Mouse (Mus musculus): ENCODE measurements at regions not wholly inside any gene's neighbourhood (a gene's known extent, or its start where the extent isn't known, plus 50 kb on each side); places are given as distances from the start of the nearest gene placed in this dataset.

DNA sequence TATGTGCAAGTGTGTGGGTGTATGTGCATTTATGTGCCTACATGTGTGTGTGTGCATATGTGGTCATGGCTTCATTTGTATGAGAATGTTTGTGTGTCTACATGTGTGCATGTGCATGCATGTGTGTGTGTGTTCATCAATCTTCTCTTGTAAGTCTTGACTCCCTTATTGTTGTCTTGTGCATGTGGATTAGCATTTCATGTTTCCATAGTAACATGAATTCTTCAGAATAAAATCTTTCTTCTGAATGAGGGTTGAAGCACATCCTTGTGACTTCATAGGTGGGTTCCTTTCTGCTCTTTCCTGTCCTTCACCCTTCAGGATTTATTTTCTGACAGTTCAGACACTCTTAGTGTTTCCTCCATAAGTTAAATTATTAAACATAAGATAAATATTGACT, 814.8 kb downstream of the Car8 start:
- no peak for DNase-seq (ENCODE audit: low spot score in 2 of 2)

DNA sequence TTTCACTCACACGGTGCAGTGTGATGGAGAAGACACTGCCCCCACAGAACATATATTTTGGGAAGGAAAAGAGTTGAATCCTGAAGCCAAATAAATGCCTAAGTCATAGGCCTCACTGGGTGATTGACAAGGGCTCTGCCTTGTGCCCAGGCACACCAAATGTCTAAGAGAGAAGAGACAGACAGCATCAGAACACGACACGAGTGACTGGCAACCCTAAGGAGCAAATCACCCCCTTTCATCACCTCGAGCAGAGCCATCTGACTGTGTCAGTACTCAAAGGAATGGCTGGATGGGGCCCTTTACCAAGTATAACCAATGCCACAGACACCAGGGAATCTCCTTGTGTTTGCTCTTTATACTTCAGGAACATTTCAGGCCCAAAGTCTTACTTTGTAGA, 815.6 kb downstream of the Car8 start:
- DNase-seq (ENCODE audit: low spot score in 2 of 2): no peak

- no peak for DNase-seq (ENCODE audit: low spot score in 2 of 2)
Observed at GRCm38 (mm10) chr4:7422787-7423186, 816.1 kb downstream of the Car8 start.

GRCm38 (mm10) chr4:7414301-7414700, 824.5 kb downstream of the Car8 start:
- DNase-seq (ENCODE audit: low spot score in 2 of 2): no peak

DNA sequence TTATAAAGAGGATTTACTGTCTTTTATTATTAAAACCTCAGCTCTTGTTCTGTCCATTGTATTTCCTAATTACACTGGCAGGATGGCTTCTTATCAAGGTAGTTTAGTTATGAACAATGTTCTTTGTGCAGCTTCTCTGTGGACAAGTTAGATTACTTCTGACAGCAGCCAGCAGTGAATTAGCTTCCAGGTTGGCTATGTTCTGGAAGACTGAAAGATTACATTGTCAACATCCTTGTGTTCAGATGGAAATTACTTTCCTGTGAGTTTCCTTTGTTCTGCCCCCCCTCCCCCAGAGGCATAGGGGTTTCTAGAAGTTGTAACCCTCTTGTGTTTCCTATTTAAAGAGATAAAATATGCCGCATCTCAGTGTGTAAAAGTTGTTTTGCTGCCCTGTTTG, 846.1 kb downstream of the Car8 start:
- no peak for DNase-seq (ENCODE audit: low spot score in 2 of 2)

- DNase-seq (ENCODE audit: low spot score in 2 of 2): no peak
Observed at GRCm38 (mm10) chr4:7391596-7391995, 847.2 kb downstream of the Car8 start.

DNA sequence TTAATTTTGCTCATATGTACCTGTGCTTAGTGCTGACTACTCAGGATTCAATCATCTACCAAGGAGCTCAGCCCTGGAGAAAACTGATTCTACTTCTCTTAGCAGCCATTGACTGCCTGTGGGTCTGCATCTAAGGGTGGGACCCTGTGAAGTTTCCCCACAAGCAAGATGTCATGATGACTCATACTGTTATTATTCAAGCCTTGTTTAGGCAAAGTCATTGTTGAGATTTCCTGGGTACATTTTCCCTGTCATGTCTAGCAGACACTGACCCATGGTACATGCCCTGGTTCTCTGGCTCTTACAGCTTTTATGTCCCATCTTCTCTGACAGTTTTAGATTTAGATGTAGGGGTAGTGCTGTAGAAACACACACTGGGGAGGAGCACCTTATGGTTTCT, 853.8 kb downstream of the Car8 start:
- no peak for DNase-seq (ENCODE audit: low spot score in 2 of 2)

- DNase-seq (ENCODE audit: low spot score in 2 of 2): no peak
Observed at GRCm38 (mm10) chr4:7379996-7380395, 858.8 kb downstream of the Car8 start.

DNA sequence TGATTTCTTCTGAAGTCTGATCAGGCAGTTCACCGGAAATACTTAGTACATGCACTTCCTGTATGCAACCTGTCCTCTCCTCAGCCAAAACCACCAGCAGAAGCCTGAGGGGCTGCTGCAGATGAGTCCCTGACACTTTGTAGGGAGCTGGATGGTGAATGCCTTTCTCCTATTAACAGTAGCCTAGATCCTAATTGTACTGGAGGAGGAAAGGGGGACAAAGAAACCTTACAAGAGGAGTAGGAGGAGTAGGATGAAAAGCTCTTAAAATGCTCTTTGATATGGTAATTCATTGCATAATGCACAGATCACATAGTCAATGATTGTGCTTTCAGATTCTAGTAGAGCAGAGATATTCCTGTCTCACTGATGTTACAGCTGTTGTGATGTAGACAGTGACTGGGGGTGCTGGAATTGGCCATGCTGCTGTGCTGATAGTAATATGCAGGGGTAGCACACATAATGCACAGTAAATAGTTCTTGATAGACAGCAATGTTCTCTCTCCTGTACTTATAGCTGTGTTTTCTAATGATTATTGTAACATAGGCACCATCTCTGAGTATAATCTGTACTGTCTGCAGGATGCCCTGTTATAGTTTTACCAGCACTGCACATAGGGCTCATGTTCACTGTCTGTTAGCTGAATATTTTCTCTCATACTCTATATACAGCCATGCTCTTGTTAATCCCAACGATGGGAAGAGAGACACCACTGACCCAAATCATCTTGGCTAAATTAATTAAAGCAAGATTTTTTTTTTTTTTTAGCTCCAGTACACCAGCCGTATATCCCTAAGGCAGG, 874.4 kb downstream of the Car8 start:
- DNase-seq (ENCODE audit: low spot score in 2 of 2): no peak

DNA sequence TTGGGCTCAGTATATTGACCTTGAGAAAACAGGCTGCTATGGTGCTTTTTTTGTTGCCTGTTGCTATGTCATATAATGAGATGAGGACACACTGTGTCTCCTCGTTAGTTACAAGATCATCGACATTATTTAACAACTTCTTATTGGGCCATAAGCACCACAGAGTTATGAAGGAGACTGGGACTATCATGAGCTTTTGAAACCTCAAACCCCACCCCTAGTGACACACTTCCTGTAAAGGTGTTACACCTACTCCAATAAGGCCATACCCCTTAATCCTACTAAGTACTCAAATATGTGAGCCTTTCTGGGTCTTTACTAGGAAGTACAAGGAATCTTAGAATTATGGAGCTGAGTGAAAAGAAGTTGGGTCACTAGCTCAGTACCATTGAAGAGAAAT, 875.3 kb downstream of the Car8 start:
- DNase-seq (ENCODE audit: low spot score in 2 of 2): no peak

DNA sequence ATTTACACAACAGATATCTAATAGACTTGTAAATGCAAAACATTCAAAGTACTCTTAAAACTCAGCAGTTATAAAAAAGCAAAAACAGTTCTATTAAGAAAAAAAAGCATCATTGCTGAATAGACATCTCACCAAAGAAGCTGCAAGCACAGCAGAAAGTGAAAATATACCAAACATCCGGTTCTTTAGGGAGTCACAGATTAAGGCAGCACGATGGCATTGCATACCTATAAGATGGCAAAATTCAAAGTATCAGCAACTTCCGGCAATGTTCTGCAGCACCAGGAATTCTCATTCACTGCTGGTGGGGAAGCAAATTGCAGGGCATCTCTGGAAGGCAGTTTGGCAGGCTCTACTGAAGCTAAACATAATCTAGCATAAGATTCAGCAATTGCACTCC, 882.6 kb downstream of the Car8 start:
- no peak for DNase-seq (ENCODE audit: low spot score in 2 of 2)

- DNase-seq (ENCODE audit: low spot score in 2 of 2): no peak
Observed at GRCm38 (mm10) chr4:7347317-7347716, 891.5 kb downstream of the Car8 start.

DNA sequence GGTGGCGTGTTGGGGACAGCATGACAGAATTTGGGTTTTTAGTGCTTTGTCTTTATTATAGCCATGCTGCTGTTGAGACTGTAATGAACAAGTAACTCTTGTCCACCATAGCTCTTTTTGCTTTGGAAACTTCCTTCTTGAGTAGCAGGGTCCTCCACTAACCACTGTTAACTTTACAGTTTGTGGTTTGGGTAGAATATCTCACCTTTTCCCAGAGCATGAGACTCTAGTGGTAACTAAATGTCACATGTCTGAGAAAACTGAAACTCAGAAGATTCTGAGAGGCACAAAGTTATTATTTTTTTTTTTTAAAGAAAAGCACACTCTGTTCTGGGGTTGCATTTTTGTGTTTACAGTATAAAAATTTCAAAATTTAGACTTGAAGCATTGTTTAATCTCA, 897.7 kb downstream of the Car8 start:
- no peak for DNase-seq (ENCODE audit: low spot score in 2 of 2)

DNA sequence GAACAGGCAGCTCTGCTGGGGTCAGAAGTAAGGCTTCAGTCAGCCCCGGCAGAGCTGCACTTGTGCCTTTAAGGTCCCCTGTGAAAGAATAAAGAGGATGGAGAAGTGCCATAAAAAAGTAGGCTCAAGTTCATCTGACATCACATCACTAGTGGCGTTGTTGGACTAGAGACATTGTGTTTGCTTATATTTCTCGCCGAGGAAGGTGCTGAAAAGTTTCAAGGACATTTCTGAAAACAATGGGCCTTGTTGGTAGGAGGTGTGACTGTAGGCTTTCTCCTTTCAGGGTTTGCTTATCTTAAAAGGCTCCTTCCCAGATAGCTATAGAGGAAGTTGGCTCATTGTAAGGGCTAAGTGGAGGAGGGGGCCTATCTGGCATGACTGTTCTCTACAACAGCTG, 924.6 kb downstream of the Car8 start:
- no peak for DNase-seq (ENCODE audit: low spot score in 2 of 2)

- DNase-seq (ENCODE audit: low spot score in 2 of 2): no peak
Observed at GRCm38 (mm10) chr4:7313219-7313618, 925.6 kb downstream of the Car8 start.

DNA sequence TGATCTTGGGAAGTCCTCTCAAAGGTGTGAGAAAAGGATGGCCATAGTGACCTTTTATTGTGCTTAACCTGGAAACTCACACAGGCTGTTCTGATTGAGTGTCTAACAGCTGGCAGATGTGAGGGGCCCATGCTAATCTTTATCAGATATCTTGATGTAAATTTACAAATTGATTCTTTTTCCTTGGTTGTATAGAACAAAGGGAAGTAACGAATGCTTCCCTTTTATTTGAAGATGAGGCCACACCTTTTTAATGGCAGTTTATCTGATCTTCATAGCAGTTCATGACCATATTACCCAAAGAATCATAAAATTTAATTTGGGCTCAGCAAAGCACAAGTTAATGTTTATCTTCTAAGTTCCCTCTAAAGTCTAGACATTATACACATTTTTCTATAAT, 926.7 kb downstream of the Car8 start:
- no peak for DNase-seq (ENCODE audit: low spot score in 2 of 2)

DNA sequence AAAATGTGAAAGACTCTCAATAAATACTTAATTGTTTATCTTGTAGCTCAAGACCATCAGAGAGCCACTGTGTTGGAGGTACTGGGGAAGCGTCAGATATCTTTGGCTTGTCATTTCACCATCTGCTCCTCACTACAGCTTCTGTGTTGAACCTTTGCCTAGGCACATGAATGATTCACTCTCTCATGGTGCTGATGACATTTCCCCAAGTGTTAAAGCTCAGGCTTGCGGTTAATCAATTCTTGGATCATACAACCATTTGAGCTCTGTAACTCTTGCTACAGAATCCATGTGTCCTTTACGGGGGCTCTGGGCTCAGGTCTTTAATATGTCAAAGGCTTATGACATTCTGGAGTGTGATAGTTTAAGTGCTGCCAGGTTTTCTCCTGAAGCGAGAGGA, 969.8 kb downstream of the Car8 start:
- no peak for DNase-seq (ENCODE audit: low spot score in 2 of 2)

- no peak for DNase-seq (ENCODE audit: low spot score in 2 of 2)
Observed at GRCm38 (mm10) chr4:7256486-7256885, 982.4 kb downstream of the Car8 start.

DNA sequence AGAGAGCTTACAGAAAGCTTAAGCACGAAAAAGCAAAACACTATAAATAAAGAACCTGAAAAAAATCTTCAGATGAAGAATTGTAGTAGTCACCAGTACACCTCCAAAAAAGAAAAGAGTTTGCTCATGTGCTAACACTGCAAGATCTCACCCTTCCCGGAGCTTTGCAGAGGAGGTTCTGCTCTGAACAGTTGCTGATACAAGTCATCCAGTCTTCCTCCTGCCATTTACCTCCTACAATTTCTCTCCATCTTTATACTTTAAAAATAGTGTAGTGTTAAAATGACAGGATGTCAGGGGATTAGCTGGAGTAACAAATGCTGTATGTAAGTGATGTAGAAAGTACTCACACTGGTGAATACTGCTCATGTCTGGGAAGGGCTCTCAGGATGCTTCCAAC, 985.2 kb downstream of the Car8 start:
- DNase-seq (ENCODE audit: low spot score in 2 of 2): no peak

DNA sequence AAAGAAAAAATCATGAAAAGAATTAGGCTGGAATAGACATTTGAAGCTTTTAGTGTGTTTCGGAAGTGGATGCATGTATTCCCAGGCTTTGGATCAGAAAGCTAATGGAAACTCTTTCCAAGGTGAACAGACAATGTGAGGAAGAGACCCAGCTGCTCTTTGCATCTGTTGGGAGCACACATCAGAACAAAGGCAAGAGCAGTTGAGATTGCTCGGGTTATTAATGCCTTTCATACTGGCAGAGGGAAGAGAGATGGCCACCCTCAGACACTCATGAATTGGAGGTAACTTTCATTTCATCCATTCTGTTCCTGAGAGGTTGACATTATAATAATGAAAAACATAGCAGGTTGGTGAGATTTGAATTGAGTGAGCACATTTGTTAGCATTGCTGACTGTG, 987.2 kb downstream of the Car8 start:
- no peak for DNase-seq (ENCODE audit: low spot score in 2 of 2)

DNA sequence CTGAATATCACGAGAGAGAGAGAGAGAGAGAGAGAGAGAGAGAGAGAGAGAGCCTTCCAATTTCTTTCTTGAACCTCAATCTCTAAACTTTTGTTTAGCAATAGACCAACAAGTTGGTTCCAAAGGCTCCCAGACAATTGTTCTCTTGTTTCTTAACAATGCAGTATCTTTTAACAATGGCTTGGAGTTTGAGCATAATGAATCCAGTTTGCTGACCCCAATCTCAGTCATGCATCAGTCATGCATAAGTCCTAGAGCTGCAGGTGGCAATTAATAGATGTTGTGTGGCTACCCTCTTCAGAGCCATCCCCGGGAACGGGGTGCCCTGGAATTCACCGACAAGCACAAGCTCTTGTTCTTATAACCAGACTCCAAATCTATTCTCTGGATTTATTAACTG, 991.0 kb downstream of the Car8 start:
- no peak for DNase-seq (ENCODE audit: low spot score in 2 of 2)

GRCm38 (mm10) chr4:7247244-7247643, 991.6 kb downstream of the Car8 start:
- DNase-seq (ENCODE audit: low spot score in 2 of 2): no peak

GRCm38 (mm10) chr4:7246828-7247227, 992.0 kb downstream of the Car8 start:
- DNase-seq (ENCODE audit: low spot score in 2 of 2): no peak

DNA sequence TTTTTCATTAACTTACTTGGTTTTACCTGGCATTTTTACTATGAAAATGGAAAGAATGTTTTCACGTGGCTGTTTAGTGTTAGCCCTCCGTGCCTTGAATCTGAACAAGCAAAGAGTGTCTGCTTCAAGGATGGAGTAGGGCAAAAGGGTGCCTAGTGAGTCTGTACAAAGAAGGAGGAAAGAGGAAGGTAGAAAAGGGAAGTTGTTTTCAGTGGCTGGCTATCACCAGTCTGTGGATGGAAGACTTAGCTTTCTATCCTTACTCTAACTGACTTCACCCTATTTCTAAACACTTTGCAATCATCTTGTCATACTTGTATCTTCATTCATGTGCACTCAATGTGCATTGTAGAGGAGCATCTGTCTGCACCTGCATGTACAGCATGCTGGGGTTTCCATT, 993.2 kb downstream of the Car8 start:
- DNase-seq (ENCODE audit: low spot score in 2 of 2): no peak
